In genomic region chr4:91375372-91375687, GRCm38 (mm10) we compare ENCODE assay signal across 8 mouse cellular contexts. TPM values are rescaled to one million over a fixed set of nuclear protein-coding genes. Genes with fewer than 3 reads are reported as not detected.
A peak's percentile ranks its signal among the peaks of the same experiment; 100 is the strongest.
DNase-seq lines count a peak whose midpoint lies in the region; ATAC-seq and TF ChIP-seq lines count a peak whose summit lies in the region.

No protein-coding gene starts in this region.

- H3K9me3 ChIP-seq in kidney, embryonic 15.5 days (replicated peaks), result no peaks in the 10 kb centered on the region
- no peaks in the 10 kb centered on the region for H3K9me3 ChIP-seq in embryonic facial prominence, embryonic 13.5 days
- H3K9me3 ChIP-seq in intestine, embryonic 14.5 days (ENCODE audit: control insufficient read depth, low read length), result no peaks in the 10 kb centered on the region

- H3K4me2 ChIP-seq in kidney, embryonic 15.5 days, result peak overlapping the region; percentile 78
- peak overlapping the region; percentile 81 for H3K4me2 ChIP-seq in embryonic facial prominence, embryonic 13.5 days
- peak overlapping the region; percentile 77 for H3K4me2 ChIP-seq in intestine, embryonic 14.5 days (ENCODE audit: low read length)

- H3K36me3 ChIP-seq in kidney, embryonic 15.5 days, result no peaks in the 10 kb centered on the region
- no peaks in the 10 kb centered on the region for H3K36me3 ChIP-seq in kidney, adult 2 months (ENCODE audit: control insufficient read depth, insufficient read depth, low read length)
- no peaks in the 10 kb centered on the region for H3K36me3 ChIP-seq in embryonic facial prominence, embryonic 13.5 days
- H3K36me3 ChIP-seq in intestine, embryonic 14.5 days (ENCODE audit: control insufficient read depth, insufficient read depth, low read length), result no peaks in the 10 kb centered on the region

- no peak for TF ChIP-seq CTCF in kidney, adult 2 months (conservative IDR thresholded peaks at IDR 0.05; ENCODE audit: insufficient read depth, insufficient read length, low read depth, low read length)

- no peak for TF ChIP-seq POLR2A in kidney, adult 2 months (IDR thresholded peaks at IDR 0.05; ENCODE audit: low read depth, low read length)

- no peak overlapping the region for H3K27ac ChIP-seq in kidney, embryonic 15.5 days
- no peak overlapping the region for H3K27ac ChIP-seq in kidney, adult 2 months (ENCODE audit: insufficient read depth, low read depth, low read length)
- no peak overlapping the region for H3K27ac ChIP-seq in embryonic facial prominence, embryonic 13.5 days
- no peak overlapping the region for H3K27ac ChIP-seq in intestine, embryonic 14.5 days (ENCODE audit: low read depth)

- H3K9ac ChIP-seq in kidney, embryonic 15.5 days, result no peak overlapping the region
- no peak overlapping the region for H3K9ac ChIP-seq in embryonic facial prominence, embryonic 13.5 days
- H3K9ac ChIP-seq in intestine, embryonic 14.5 days (ENCODE audit: low read length), result peak overlapping the region; percentile 32; the same call in 1 of the 2 replicates

- peaks cover 33% of the 10 kb centered on the region for H3K4me1 ChIP-seq in kidney, embryonic 15.5 days
- H3K4me1 ChIP-seq in kidney, adult 2 months (ENCODE audit: control insufficient read depth, insufficient read depth, low read length), result no peaks in the 10 kb centered on the region
- H3K4me1 ChIP-seq in embryonic facial prominence, embryonic 13.5 days, result peaks cover 29% of the 10 kb centered on the region
- peaks cover 4% of the 10 kb centered on the region; the same call in 1 of the 2 replicates for H3K4me1 ChIP-seq in intestine, embryonic 14.5 days (replicated peaks; ENCODE audit: control insufficient read depth, insufficient read depth, low read length)

- peak overlapping the region; percentile 51 for H3K4me3 ChIP-seq in kidney, embryonic 15.5 days (replicated peaks)
- no peak overlapping the region for H3K4me3 ChIP-seq in kidney, adult 2 months (ENCODE audit: insufficient read depth, low read depth, low read length)
- H3K4me3 ChIP-seq in embryonic facial prominence, embryonic 13.5 days, result peak overlapping the region; percentile 52
- peak overlapping the region; percentile 56 for H3K4me3 ChIP-seq in intestine, embryonic 14.5 days (ENCODE audit: low read depth, low read length)

- no peak for ATAC-seq in kidney, embryonic 15.5 days (replicated peaks; ENCODE audit: low FRiP score)
- ATAC-seq in embryonic facial prominence, embryonic 13.5 days (ENCODE audit: insufficient number of reproducible peaks, insufficient read depth, low FRiP score, low TSS enrichment, low read depth), result no peak
- no peak for ATAC-seq in intestine, embryonic 14.5 days (replicated peaks; ENCODE audit: low FRiP score, low TSS enrichment, low read depth)

- peaks cover 67% of the 10 kb centered on the region for H3K27me3 ChIP-seq in kidney, embryonic 15.5 days
- peaks cover 5% of the 10 kb centered on the region; the same call in 1 of the 2 replicates for H3K27me3 ChIP-seq in kidney, adult 2 months (replicated peaks; ENCODE audit: control insufficient read depth, insufficient read depth, low read length)
- H3K27me3 ChIP-seq in embryonic facial prominence, embryonic 13.5 days, result peaks cover 64% of the 10 kb centered on the region
- H3K27me3 ChIP-seq in intestine, embryonic 14.5 days (replicated peaks; ENCODE audit: control insufficient read depth, insufficient read depth, low read length), result peaks cover 69% of the 10 kb centered on the region

- no peak for DNase-seq in kidney, adult 2 months
- DNase-seq in intestine, embryonic 14.5 days (ENCODE audit: low spot score), result no peak
- peak; percentile 55 for DNase-seq in neural tube, embryonic 10.5 days (ENCODE audit: extremely low spot score, low spot score)
- DNase-seq in thymus, postnatal 4 days, result no peak
- DNase-seq in ovary, postnatal 10 days (ENCODE audit: low spot score), result no peak
- no peak for DNase-seq in thymus, adult 18-20 months

- 1% methylated on average over 7 of the region's 7 CpGs for WGBS in kidney, embryonic 15.5 days
- WGBS in kidney, adult 2 months, result 3% methylated on average over 7 of the region's 7 CpGs
- WGBS in embryonic facial prominence, embryonic 13.5 days, result 2% methylated on average over 7 of the region's 7 CpGs
- 4% methylated on average over 7 of the region's 7 CpGs for WGBS in intestine, embryonic 14.5 days

RNA-seq across cellular contexts. Expression of gene Elavl2, which starts 25.3 kb away (rescaled TPM):
- polyA plus RNA-seq in kidney, embryonic 15.5 days (2015; fragmentation: Nextera tagmentation; extraction: Ambion mirVana), result 3.1 and 6.6 TPM in 2 replicates
- 0.34 TPM in 1 of 2 replicates, not detected in the other for polyA plus RNA-seq in kidney, adult 2 months (2012; rRNA removed)
- polyA plus RNA-seq in embryonic facial prominence, embryonic 13.5 days (2015; fragmentation: Nextera tagmentation; extraction: Ambion mirVana), result 4.6 and 6.1 TPM in 2 replicates
- 6.6 and 7.0 TPM in 2 replicates for polyA plus RNA-seq in intestine, embryonic 14.5 days (2014; fragmentation: Nextera tagmentation; extraction: Ambion mirVana)
